Mouse (Mus musculus): ENCODE measurements around the gene Agap2.

DNA sequence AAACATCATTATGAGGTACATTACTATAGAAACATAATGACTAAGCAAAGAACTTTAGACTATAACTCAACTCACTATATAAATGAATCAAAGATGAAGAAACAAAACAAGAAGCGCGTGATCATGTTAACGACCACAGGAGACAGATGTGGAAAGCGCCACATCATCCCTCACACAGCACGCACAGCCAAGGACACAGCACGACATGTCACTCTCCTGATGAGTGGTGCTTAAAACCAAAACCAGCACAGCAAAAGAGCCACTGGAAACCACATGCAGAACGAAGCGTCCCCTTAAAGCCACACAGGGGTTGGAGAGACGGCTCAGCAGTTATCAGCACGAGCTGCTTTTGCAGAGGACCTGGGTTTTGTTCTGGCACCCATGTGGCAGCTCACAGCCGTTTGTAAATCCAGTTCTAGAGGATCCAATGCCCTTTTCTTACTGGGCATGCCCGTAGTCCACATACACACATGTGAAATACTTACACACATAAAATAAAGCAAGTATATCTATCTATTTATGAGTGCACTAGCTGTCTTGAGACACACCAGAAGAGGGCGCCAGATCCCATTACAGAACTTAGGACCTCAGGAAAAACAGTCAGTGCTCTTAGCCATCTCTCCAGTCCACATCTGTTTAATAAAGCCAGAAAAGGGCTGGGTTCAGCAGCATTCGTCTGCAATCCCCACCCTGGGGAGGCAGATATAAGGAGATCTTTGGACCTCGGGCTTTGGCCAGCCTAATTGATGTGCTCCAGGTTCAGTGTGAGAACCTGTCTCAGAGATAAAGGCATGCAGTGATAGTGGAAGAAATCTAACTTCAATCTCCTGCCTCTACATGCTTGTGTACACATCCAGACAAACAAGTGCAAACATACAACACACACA, 36.2 kb downstream of the Agap2 start:
- no peak for TF ChIP-seq CTCF (IDR thresholded peaks at IDR 0.05; ENCODE audit: low read depth, low read length)
- no peak for TF ChIP-seq POLR2A (IDR thresholded peaks at IDR 0.05; ENCODE audit: extremely low read depth, insufficient read depth, low read length)
